Mouse (Mus musculus) heart, embryonic 10.5 days (tissue): ENCODE results near the gene Pxk. TPM values are rescaled to one million over a fixed set of nuclear protein-coding genes. Genes with fewer than 3 reads are reported as not detected.
"Not testable (repeated sequence)": the region's sequence is repeated elsewhere in the genome, so short reads cannot be mapped to it uniquely, and the experiment has no call there.

Experiments
- DNase-seq: peaks from one replicate; pipeline ENCODE4 v3.0.0-alpha.2; 2017; ENCODE audit warnings: low spot score
- H3K27ac ChIP-seq: fragments of 300-500 bp; sonication (generic); 2 replicates; pipeline ENCODE4 v1.5.1; 2016; ENCODE audit warnings: mild to moderate bottlenecking
- H3K27me3 ChIP-seq: fragments of 300-500 bp; sonication (generic); 2 replicates; pipeline ENCODE4 v1.6.1; 2016; ENCODE audit warnings: mild to moderate bottlenecking; ENCODE audit not compliant: poor library complexity, insufficient read depth, severe bottlenecking
- H3K36me3 ChIP-seq: fragments of 300-500 bp; sonication (generic); 2 replicates; pipeline ENCODE4 v1.6.1; 2016; ENCODE audit warnings: mild to moderate bottlenecking, moderate library complexity
- H3K4me1 ChIP-seq: fragments of 300-500 bp; sonication (generic); 2 replicates; pipeline ENCODE4 v1.6.1; 2016; ENCODE audit warnings: mild to moderate bottlenecking
- H3K4me3 ChIP-seq: fragments of 300-500 bp; sonication (generic); 2 replicates; pipeline ENCODE4 v1.5.1; 2016; ENCODE audit warnings: mild to moderate bottlenecking, moderate library complexity
- H3K9me3 ChIP-seq: fragments of 300-500 bp; sonication (generic); 2 replicates; pipeline ENCODE4 v1.6.1; 2016; ENCODE audit warnings: mild to moderate bottlenecking, moderate library complexity
- WGBS: fragments of 180-500 bp; shearing (Covaris S2); methylation state at CpG from one replicate; pipeline ENCODE4 v1.1.7; 2016; 5-methylcytosine and 5-hydroxymethylcytosine counted together
- polyA plus RNA-seq: library from polyadenylated mRNA; unstranded; fragments of >200 nt; fragmentation: Nextera tagmentation; extraction: Ambion mirVana; gene quantifications from 2 replicates; pipeline ENCODE4 v1.2.1, GENCODE M21; 2016

Gene Pxk
- polyA plus RNA-seq, 1 experiment from 2014 or later: 23.1 TPM

GRCm38 (mm10) chr14:8112036-8112435 is 14.0 kb downstream of the Pxk start:
- Histone ChIP-seq H3K36me3 (0 out of 2 replicates have a peak, but pooled peaks cover 3% of the 10 kb centered on the region), H3K27me3 (no peaks in the 10 kb centered on the region), H3K9me3 (no peaks in the 10 kb centered on the region), H3K27ac (0 out of 2 replicates have a peak overlapping the region, but pooled peaks have one; percentile 43), H3K4me3 (no peak overlapping the region), H3K4me1 (peaks cover 11% of the 10 kb centered on the region)
- DNase-seq: no peak
- 76% methylated on average over 8 of the region's 8 CpGs for WGBS

GRCm38 (mm10) chr14:8113616-8114015 is 15.6 kb downstream of the Pxk start:
- Histone ChIP-seq H3K27ac (no peak overlapping the region), H3K4me1 (peaks cover 11% of the 10 kb centered on the region), H3K27me3 (no peaks in the 10 kb centered on the region), H3K4me3 (no peak overlapping the region), H3K36me3 (no peaks in the 10 kb centered on the region), H3K9me3 (no peaks in the 10 kb centered on the region)
- no peak for DNase-seq
- 91% methylated on average over 2 of the region's 2 CpGs for WGBS

- H3K36me3 ChIP-seq: no peaks in the 10 kb centered on the region
- 66% methylated on average over 3 of the region's 3 CpGs for WGBS
- H3K4me3 ChIP-seq: no peak overlapping the region
- H3K9me3 ChIP-seq: no peaks in the 10 kb centered on the region
- H3K27ac ChIP-seq: no peak overlapping the region
- peaks cover 11% of the 10 kb centered on the region for H3K4me1 ChIP-seq
- no peak for DNase-seq
- H3K27me3 ChIP-seq: no peaks in the 10 kb centered on the region
These were observed 16.3 kb downstream of the Pxk start for GRCm38 (mm10) chr14:8114306-8114705.

DNA sequence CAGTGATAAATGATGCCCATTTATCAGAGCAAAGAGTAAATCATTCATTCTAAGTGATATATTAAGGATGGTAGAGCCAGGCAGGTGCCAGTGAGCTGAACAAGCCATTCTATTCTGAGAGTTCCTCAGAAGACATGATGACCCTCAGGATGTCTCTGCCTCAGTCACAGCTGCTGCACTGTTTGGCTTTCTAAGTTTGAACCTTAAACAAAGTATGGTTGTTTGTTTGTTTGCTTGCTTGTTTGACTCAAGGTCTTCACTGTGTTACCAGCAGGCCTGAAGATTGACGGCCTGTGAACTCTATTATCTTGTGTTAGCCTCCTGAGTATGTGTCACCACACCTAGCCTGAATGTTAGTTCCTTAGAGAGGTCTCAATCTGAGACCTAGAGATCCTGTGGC is 16.7 kb downstream of the Pxk start:
- Histone ChIP-seq H3K4me3 (no peak overlapping the region), H3K9me3 (no peaks in the 10 kb centered on the region), H3K4me1 (peaks cover 11% of the 10 kb centered on the region), H3K36me3 (no peaks in the 10 kb centered on the region), H3K27me3 (no peaks in the 10 kb centered on the region), H3K27ac (no peak overlapping the region)
- no peak for DNase-seq
- WGBS: 67% methylated on average over 1 of the region's 1 CpGs

DNA sequence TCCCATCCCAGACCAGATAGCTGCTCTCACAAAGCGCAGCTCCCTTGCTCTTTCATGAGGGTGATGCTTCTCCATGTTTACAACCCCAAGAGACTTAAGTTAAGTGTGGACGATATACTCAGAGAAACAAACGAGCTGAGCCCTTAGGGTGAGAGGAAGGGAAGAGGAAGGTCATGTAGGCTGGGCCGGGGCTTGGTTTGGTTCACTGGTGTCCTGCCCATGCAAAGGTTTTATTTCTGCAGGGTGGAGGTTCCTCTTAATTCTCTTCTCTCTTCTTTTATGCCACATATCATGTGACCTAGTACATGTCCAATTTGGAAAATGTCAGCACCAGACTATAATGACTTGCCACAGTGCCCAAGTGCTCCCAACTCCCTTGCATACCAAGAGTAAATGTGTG is 17.8 kb downstream of the Pxk start:
- Histone ChIP-seq H3K4me1 (peaks cover 11% of the 10 kb centered on the region), H3K4me3 (no peak overlapping the region), H3K27ac (no peak overlapping the region), H3K36me3 (no peaks in the 10 kb centered on the region), H3K9me3 (no peaks in the 10 kb centered on the region), H3K27me3 (no peaks in the 10 kb centered on the region)
- DNase-seq: no peak
- 81% methylated on average over 4 of the region's 4 CpGs for WGBS

GRCm38 (mm10) chr14:8117371-8117770 is 19.4 kb downstream of the Pxk start:
- Histone ChIP-seq H3K9me3 (no peaks in the 10 kb centered on the region), H3K4me3 (no peak overlapping the region), H3K27me3 (no peaks in the 10 kb centered on the region), H3K27ac (no peak overlapping the region), H3K36me3 (no peaks in the 10 kb centered on the region; the same call in 1 of the 2 replicates), H3K4me1 (no peaks in the 10 kb centered on the region)
- WGBS: 78% methylated on average over 2 of the region's 2 CpGs
- no peak for DNase-seq

DNA sequence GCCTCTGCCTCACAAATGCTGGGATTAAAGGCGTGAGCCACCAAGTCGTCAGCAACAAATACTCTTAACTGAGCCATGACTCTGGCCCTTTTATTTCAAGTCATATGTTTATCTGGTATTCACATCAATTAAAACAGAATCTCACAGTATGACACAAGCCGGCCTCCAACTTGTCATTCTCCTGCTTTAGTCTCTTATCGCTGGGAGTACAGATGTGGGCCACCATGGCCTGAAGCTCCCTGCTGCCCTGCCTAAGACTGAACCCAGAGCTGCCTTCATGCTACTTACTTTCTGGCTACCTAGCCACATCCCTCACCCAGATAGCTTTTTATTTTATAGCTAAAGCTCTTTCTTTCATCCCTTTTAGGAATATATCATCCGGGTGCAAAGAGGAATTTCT is 21.4 kb downstream of the Pxk start:
- Histone ChIP-seq H3K9me3 (no peaks in the 10 kb centered on the region), H3K4me1 (no peaks in the 10 kb centered on the region; the same call in 1 of the 2 replicates), H3K4me3 (no peak overlapping the region), H3K27me3 (no peaks in the 10 kb centered on the region), H3K36me3 (peaks cover 8% of the 10 kb centered on the region; the same call in 1 of the 2 replicates), H3K27ac (no peak overlapping the region)
- no peak for DNase-seq
- WGBS: 89% methylated on average over 5 of the region's 5 CpGs

GRCm38 (mm10) chr14:8119904-8120303 is 21.9 kb downstream of the Pxk start:
- 84% methylated on average over 3 of the region's 3 CpGs for WGBS
- no peak overlapping the region for H3K27ac ChIP-seq
- DNase-seq: no peak
- no peaks in the 10 kb centered on the region; the same call in 1 of the 2 replicates for H3K4me1 ChIP-seq
- no peak overlapping the region for H3K4me3 ChIP-seq
- H3K36me3 ChIP-seq: peaks cover 8% of the 10 kb centered on the region; the same call in 1 of the 2 replicates
- no peaks in the 10 kb centered on the region for H3K27me3 ChIP-seq
- H3K9me3 ChIP-seq: no peaks in the 10 kb centered on the region

DNA sequence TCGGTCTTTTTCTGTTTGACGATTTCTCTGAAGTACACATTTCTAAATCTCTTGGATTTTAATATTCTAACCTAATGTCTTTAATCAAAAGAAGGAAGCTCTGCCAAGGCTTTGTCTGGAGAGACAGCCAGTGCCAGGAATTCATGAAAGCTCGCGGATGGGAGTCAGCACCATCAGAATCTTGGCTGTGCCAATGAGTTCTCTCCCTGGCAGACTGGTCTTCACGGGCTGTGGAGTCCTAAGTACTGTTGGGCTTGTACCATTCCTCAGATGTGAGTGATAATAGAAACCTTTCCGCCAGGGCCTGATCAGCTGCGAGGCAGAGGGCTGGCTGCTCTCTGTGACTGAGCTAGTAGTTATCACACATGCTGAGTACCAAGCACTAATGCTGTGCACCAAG is 25.1 kb downstream of the Pxk start:
- H3K36me3 ChIP-seq: peaks cover 14% of the 10 kb centered on the region
- H3K4me3 ChIP-seq: no peak overlapping the region
- H3K4me1 ChIP-seq: peaks cover 6% of the 10 kb centered on the region; the same call in 1 of the 2 replicates
- no peaks in the 10 kb centered on the region for H3K27me3 ChIP-seq
- H3K27ac ChIP-seq: no peak overlapping the region
- WGBS: 85% methylated on average over 7 of the region's 7 CpGs
- no peaks in the 10 kb centered on the region for H3K9me3 ChIP-seq
- no peak for DNase-seq

DNA sequence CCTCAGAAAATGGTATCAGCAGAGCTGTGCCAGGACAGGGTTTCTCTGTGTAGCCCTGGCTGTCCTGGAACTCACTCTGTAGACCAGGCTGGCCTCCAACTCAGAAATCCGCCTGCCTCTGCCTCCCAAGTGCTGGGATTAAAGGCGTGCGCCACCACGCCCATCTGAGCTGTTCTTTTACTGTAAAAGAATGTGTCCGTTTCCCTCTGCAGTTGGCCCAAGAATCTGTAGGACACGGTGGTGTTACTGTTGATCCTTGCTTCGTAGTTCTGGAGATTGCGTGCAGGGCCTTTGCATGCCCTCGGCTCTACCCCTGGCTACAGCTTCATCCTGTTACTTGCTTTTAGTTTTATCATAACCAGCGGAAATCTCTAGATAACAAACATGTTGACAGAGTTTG is 25.6 kb downstream of the Pxk start:
- not testable (repeated sequence) for DNase-seq, H3K27ac ChIP-seq, H3K4me3 ChIP-seq, H3K9me3 ChIP-seq, H3K4me1 ChIP-seq, H3K27me3 ChIP-seq
- 78% methylated on average over 10 of the region's 10 CpGs for WGBS
- peaks cover 14% of the 10 kb centered on the region for H3K36me3 ChIP-seq

DNA sequence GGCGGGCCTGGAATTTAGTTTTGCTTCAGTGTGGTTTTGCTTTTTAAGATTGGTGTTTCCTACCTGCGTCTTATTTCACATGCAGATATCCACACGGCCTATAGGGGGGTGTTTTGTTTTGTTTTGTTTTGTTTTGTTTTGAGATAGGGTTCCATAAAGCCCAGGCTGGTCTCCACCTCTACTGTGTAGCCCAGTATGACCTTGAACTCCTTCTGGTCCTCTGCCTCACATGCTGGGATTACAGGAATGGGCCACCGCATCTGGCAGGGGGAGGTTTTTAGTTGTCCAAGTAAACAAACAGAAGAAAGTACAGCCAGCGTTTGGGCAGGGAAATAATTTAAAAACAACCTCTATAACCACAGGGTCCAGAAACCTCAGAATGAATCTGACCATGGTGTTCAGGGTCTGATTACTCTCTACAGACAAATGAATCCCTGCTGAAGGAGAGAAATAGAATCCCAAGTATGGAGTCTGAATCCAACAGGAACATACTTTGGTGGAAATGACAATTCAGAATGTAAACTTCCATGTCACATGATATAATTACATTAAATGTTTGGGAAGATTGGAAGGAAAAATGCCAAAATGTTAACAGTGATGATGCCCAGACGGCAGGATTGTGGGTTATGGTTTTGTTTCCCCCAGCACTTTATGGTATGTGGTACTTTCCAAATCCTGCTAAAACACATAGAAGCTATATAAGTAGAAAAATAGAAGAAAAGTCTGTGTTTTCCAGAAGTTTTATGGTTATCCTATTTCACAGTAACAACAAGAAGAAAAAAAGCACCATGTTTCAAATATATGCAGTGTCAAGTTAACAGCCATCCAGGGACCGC is 26.3 kb downstream of the Pxk start:
- Histone ChIP-seq H3K4me1 (peaks cover 6% of the 10 kb centered on the region; the same call in 1 of the 2 replicates), H3K36me3 (peaks cover 14% of the 10 kb centered on the region), H3K27ac (no peak overlapping the region), H3K9me3 (no peaks in the 10 kb centered on the region), H3K27me3 (no peaks in the 10 kb centered on the region), H3K4me3 (no peak overlapping the region)
- WGBS: 75% methylated on average over 7 of the region's 7 CpGs
- no peak for DNase-seq

DNA sequence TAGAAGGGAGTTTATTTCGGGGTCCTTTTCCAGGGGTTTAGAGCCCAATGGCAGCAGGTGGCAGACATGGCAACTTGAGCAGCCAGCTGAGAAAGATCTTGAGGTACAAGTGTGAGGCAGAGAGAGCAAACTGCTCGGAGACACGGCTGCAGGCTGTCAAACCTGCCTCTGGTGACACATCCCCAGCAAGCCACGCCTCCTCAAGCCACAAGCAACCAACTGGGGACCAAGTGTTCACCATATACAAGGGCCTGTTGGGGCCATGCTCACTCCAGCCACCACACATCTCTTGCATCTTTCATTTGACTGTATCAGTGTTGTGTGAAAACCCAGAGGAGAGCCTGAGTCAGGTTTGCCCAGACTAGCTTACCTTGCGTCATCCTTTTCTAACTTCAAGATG is 30.0 kb downstream of the Pxk start:
- H3K27me3 ChIP-seq: no peaks in the 10 kb centered on the region
- H3K27ac ChIP-seq: no peak overlapping the region
- H3K4me1 ChIP-seq: peaks cover 6% of the 10 kb centered on the region; the same call in 1 of the 2 replicates
- H3K4me3 ChIP-seq: no peak overlapping the region
- no peaks in the 10 kb centered on the region for H3K9me3 ChIP-seq
- DNase-seq: no peak
- H3K36me3 ChIP-seq: peaks cover 21% of the 10 kb centered on the region
- 61% methylated on average over 5 of the region's 5 CpGs for WGBS

- Histone ChIP-seq H3K4me3 (no peak overlapping the region), H3K36me3 (peaks cover 7% of the 10 kb centered on the region; the same call in 1 of the 2 replicates), H3K4me1 (0 out of 2 replicates have a peak, but pooled peaks cover 6% of the 10 kb centered on the region), H3K27me3 (no peaks in the 10 kb centered on the region), H3K9me3 (no peaks in the 10 kb centered on the region), H3K27ac (no peak overlapping the region)
- WGBS: 80% methylated on average over 8 of the region's 8 CpGs
- DNase-seq: no peak
These were observed 34.8 kb downstream of the Pxk start for GRCm38 (mm10) chr14:8132789-8133188.
